Mouse (Mus musculus): ENCODE results near the gene Fscn2. TPM values are rescaled to one million over a fixed set of nuclear protein-coding genes. Genes with fewer than 3 reads are reported as not detected.
A peak's percentile ranks its signal among the peaks of the same experiment; 100 is the strongest.
"Not testable (repeated sequence)": the region's sequence is repeated elsewhere in the genome, so short reads cannot be mapped to it uniquely, and the experiment has no call there.

Gene Fscn2
- polyA plus RNA-seq, 1 experiment from 2014 or later: 1.3 TPM

GRCm38 (mm10) chr11:120335431-120336021, 25.8 kb upstream of the Fscn2 start:
- Histone ChIP-seq H3K4me2 (replicated peaks) (no peak overlapping the region), H3K36me3 (no peaks in the 10 kb centered on the region), H3K9ac (replicated peaks) (no peak overlapping the region), H3K4me1 (no peaks in the 10 kb centered on the region), H3K27me3 (no peaks in the 10 kb centered on the region), H3K9me3 (no peaks in the 10 kb centered on the region), H3K4me3 (no peak overlapping the region), H3K27ac (replicated peaks) (no peak overlapping the region)
- no peak for ATAC-seq (replicated peaks)
- WGBS: 75% methylated on average over 6 of the region's 6 CpGs

- no peak for ATAC-seq (replicated peaks)
- Histone ChIP-seq H3K4me1 (no peaks in the 10 kb centered on the region), H3K27ac (replicated peaks) (no peak overlapping the region), H3K9ac (replicated peaks) (no peak overlapping the region), H3K4me2 (replicated peaks) (no peak overlapping the region), H3K27me3 (no peaks in the 10 kb centered on the region), H3K9me3 (no peaks in the 10 kb centered on the region), H3K36me3 (no peaks in the 10 kb centered on the region), H3K4me3 (no peak overlapping the region)
- 45% methylated on average over 2 of the region's 2 CpGs for WGBS
Observed at GRCm38 (mm10) chr11:120337447-120337846, 23.9 kb upstream of the Fscn2 start.

DNA sequence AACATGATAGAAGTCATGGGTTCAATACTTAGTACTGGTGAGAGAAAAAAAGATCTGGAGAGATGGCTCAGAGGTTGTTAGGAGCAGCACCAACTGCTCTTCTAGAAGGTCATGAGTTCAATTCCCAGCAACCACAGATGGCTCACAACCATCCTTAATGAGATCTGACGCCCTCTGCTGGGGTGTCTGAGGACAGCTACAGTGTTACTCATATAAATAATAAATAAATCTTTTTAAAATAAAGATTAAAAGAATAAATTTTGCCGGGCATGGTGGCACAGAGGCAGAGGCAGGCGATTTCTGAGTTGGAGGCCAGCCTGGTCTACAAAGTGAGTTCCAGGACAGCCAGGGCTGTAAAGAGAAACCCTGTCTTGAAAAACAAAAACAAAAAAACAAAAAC, 22.5 kb upstream of the Fscn2 start:
- Histone ChIP-seq H3K4me2 (replicated peaks) (no peak overlapping the region), H3K27me3 (no peaks in the 10 kb centered on the region), H3K36me3 (no peaks in the 10 kb centered on the region), H3K27ac (replicated peaks) (no peak overlapping the region), H3K4me1 (no peaks in the 10 kb centered on the region), H3K9ac (replicated peaks) (no peak overlapping the region), H3K9me3 (no peaks in the 10 kb centered on the region), H3K4me3 (no peak overlapping the region)
- WGBS: 78% methylated on average over 3 of the region's 3 CpGs
- no peak for ATAC-seq (replicated peaks)

GRCm38 (mm10) chr11:120339978-120340513, 21.3 kb upstream of the Fscn2 start:
- H3K36me3 ChIP-seq: peaks cover 5% of the 10 kb centered on the region
- no peaks in the 10 kb centered on the region for H3K27me3 ChIP-seq
- H3K4me1 ChIP-seq: peaks cover 8% of the 10 kb centered on the region
- no peak overlapping the region for H3K4me2 ChIP-seq (replicated peaks)
- no peak for ATAC-seq (replicated peaks)
- H3K9ac ChIP-seq (replicated peaks): no peak overlapping the region
- no peaks in the 10 kb centered on the region for H3K9me3 ChIP-seq
- H3K27ac ChIP-seq (replicated peaks): no peak overlapping the region
- H3K4me3 ChIP-seq: no peak overlapping the region
- WGBS: 93% methylated on average over 10 of the region's 10 CpGs

GRCm38 (mm10) chr11:120341661-120342060, 19.7 kb upstream of the Fscn2 start:
- Histone ChIP-seq H3K4me3 (no peak overlapping the region), H3K4me2 (replicated peaks) (no peak overlapping the region), H3K27ac (replicated peaks) (no peak overlapping the region), H3K9ac (replicated peaks) (no peak overlapping the region), H3K9me3 (no peaks in the 10 kb centered on the region), H3K27me3 (no peaks in the 10 kb centered on the region), H3K36me3 (peaks cover 13% of the 10 kb centered on the region), H3K4me1 (peaks cover 16% of the 10 kb centered on the region)
- WGBS: 94% methylated on average over 4 of the region's 4 CpGs
- no peak for ATAC-seq (replicated peaks)

- Histone ChIP-seq H3K4me3 (no peak overlapping the region), H3K9me3 (no peaks in the 10 kb centered on the region), H3K4me2 (replicated peaks) (no peak overlapping the region), H3K27ac (replicated peaks) (no peak overlapping the region), H3K4me1 (peaks cover 16% of the 10 kb centered on the region), H3K27me3 (no peaks in the 10 kb centered on the region), H3K9ac (replicated peaks) (no peak overlapping the region), H3K36me3 (peaks cover 14% of the 10 kb centered on the region)
- no peak for ATAC-seq (replicated peaks)
- 93% methylated on average over 5 of the region's 5 CpGs for WGBS
Observed at GRCm38 (mm10) chr11:120342656-120343160, 18.6 kb upstream of the Fscn2 start.

DNA sequence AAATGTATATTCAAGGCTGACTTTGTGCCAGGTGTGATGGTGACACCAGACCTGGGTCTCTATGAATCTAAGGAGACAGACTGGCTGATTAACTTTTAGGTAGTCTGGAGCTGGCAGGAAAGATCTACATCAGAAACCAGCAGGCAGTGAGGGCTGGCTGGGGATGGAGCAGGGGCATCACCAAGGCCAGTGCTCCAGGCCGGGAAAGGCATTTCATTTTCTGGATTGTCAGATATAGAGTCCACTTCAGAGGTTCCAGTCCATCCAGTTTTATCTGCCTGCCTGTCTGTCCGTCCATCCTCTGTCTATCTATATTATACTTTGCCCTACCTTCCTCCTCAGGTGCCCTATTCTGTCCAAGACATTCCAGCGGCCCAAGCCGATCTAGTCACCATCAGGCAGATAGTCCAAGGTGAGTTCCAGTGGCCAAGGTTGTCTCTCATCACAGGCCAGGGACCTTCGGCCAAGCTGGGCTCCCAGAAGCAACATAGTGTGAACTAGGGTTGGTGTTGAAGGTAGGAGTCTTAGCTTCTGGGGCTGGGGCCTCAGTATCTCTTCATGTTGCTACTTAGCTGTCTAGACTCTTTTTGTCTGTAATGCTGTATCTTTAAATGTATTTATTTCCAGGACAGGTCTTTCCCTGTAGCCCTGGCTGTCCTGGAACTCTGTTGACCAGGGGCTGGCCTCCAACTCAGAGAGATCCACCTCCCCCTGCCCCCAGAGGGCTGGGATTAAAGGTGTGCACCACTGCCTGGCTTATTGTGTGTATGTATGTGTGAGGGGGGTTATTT, 17.6 kb upstream of the Fscn2 start:
- H3K27ac ChIP-seq (replicated peaks): 0 out of 2 replicates have a peak overlapping the region, but pooled peaks have one; percentile 21
- 81% methylated on average over 5 of the region's 5 CpGs for WGBS
- H3K4me3 ChIP-seq: no peak overlapping the region
- no peak for ATAC-seq (replicated peaks)
- no peak overlapping the region for H3K4me2 ChIP-seq (replicated peaks)
- H3K36me3 ChIP-seq: peaks cover 14% of the 10 kb centered on the region
- H3K9ac ChIP-seq (replicated peaks): no peak overlapping the region
- H3K27me3 ChIP-seq: no peaks in the 10 kb centered on the region
- H3K9me3 ChIP-seq: no peaks in the 10 kb centered on the region
- peaks cover 16% of the 10 kb centered on the region for H3K4me1 ChIP-seq

DNA sequence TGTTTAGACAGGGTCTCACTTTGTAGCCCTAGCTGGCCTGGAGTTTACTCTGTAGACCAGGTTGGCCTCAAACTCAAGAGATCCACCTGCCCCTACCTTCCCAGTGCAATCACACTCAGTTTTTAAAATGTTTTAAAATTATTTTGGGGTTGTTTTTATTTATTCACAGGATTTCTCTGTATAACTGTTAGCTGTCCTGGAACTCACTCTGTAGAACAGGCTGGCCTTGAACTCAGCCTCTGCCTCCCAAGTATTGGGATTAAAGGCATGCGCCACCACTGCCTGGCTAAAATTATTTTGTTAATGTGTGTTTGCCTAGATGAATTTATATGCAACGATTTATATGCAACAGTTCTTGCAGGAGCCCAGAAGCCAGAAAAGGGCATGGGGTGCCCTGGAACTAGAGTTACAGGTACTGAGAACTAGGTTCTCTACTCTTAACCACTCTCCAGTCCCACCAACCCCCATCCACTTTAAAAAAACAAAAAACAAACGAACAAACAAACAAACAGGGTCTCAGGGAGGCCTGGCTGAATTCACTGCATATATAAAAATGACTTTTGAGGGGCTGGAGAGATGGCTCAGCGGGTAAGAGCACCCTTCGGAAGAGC, 16.9 kb upstream of the Fscn2 start:
- no peaks in the 10 kb centered on the region for H3K27me3 ChIP-seq
- peaks cover 14% of the 10 kb centered on the region for H3K36me3 ChIP-seq
- 0 out of 2 replicates have a peak overlapping the region, but pooled peaks have one; percentile 22 for H3K9ac ChIP-seq (replicated peaks)
- peak overlapping the region; percentile 21; the same call in 1 of the 2 replicates for H3K27ac ChIP-seq (replicated peaks)
- H3K4me3 ChIP-seq: peak overlapping the region; percentile 37
- WGBS: 60% methylated on average over 5 of the region's 5 CpGs
- H3K4me1 ChIP-seq: peaks cover 20% of the 10 kb centered on the region
- peak overlapping the region; percentile 65 for H3K4me2 ChIP-seq (replicated peaks)
- no peak for ATAC-seq (replicated peaks)
- no peaks in the 10 kb centered on the region for H3K9me3 ChIP-seq

GRCm38 (mm10) chr11:120345067-120345681, 16.2 kb upstream of the Fscn2 start:
- Histone ChIP-seq H3K36me3 (peaks cover 14% of the 10 kb centered on the region), H3K4me3 (peak overlapping the region; percentile 37), H3K4me1 (peaks cover 23% of the 10 kb centered on the region), H3K27ac (replicated peaks) (peak overlapping the region; percentile 33), H3K9ac (replicated peaks) (peak overlapping the region; percentile 22; the same call in 1 of the 2 replicates), H3K4me2 (replicated peaks) (peak overlapping the region; percentile 65), H3K27me3 (no peaks in the 10 kb centered on the region), H3K9me3 (no peaks in the 10 kb centered on the region)
- no peak for ATAC-seq (replicated peaks)
- 26% methylated on average over 1 of the region's 1 CpGs for WGBS

GRCm38 (mm10) chr11:120346383-120347034, 14.8 kb upstream of the Fscn2 start:
- H3K36me3 ChIP-seq: peaks cover 14% of the 10 kb centered on the region
- peak overlapping the region; percentile 72 for H3K4me2 ChIP-seq (replicated peaks)
- not testable (repeated sequence) for H3K27me3 ChIP-seq; H3K27ac ChIP-seq (replicated peaks); H3K9me3 ChIP-seq; ATAC-seq (replicated peaks)
- peak overlapping the region; percentile 49 for H3K9ac ChIP-seq (replicated peaks)
- peaks cover 35% of the 10 kb centered on the region for H3K4me1 ChIP-seq
- peak overlapping the region; percentile 48 for H3K4me3 ChIP-seq
- WGBS: 73% methylated on average over 11 of the region's 13 CpGs

DNA sequence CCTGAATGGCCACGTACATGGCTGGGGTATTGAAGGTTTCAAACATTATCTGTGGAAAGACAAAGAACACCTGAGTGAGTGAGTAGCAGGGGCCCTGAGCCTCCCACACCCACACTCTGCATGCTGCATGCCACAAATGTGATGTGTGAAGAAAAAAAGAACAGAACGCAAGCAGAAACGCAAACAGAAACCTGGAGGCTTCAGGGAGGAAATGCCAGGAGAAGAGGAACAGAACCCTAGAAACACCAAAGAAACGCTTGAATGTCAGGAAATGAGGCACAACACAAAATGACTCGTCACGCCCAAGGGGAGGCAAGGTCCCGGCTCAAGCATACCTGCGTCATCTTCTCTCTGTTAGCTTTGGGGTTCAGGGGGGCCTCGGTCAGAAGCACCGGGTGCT, 14.0 kb upstream of the Fscn2 start:
- no peaks in the 10 kb centered on the region for H3K27me3 ChIP-seq
- H3K4me3 ChIP-seq: peak overlapping the region; percentile 100
- WGBS: 3% methylated on average over 10 of the region's 10 CpGs
- no peak for ATAC-seq (replicated peaks)
- H3K9me3 ChIP-seq: no peaks in the 10 kb centered on the region
- peak overlapping the region; percentile 100 for H3K9ac ChIP-seq (replicated peaks)
- H3K4me1 ChIP-seq: peaks cover 40% of the 10 kb centered on the region
- H3K4me2 ChIP-seq (replicated peaks): peak overlapping the region; percentile 62
- H3K36me3 ChIP-seq: peaks cover 14% of the 10 kb centered on the region
- peak overlapping the region; percentile 98 for H3K27ac ChIP-seq (replicated peaks)
